Mouse (Mus musculus) forebrain, embryonic 14.5 days (tissue): ENCODE measurements at regions not wholly inside any gene's neighbourhood (a gene's known extent, or its start where the extent isn't known, plus 50 kb on each side); places are given as distances from the start of the nearest gene placed in this dataset.
A peak's percentile ranks its signal among the peaks of the same experiment; 100 is the strongest.

Experiments used
- ATAC-seq: fragments of 200-750 bp; cut with Nextera tagmentation; 2 replicates; pipeline ENCODE4 v1.8.0; 2017; ENCODE audit warnings: mild to moderate bottlenecking, moderate library complexity
- DNase-seq: peaks from one replicate; pipeline ENCODE4 v3.0.0-alpha.2; 2015; ENCODE audit warnings: low spot score
- H3K27ac ChIP-seq: fragments of 300-500 bp; sonication (generic); 2 replicates; pipeline ENCODE4 v1.5.1; 2014; ENCODE audit warnings: low read depth, mild to moderate bottlenecking, control low read depth, low read length, moderate library complexity
- H3K27me3 ChIP-seq: fragments of 300-500 bp; sonication (generic); replicated peaks from 2 replicates; pipeline ENCODE4 v1.6.1; 2014; ENCODE audit warnings: low read length, control low read depth, mixed read lengths; ENCODE audit not compliant: control insufficient read depth, insufficient read depth
- H3K36me3 ChIP-seq: fragments of 300-500 bp; sonication (generic); 2 replicates; pipeline ENCODE4 v1.6.1; 2014; ENCODE audit warnings: low read length, control low read depth; ENCODE audit not compliant: control insufficient read depth, insufficient read depth
- H3K4me1 ChIP-seq: fragments of 300-500 bp; sonication (generic); 2 replicates; pipeline ENCODE4 v1.6.1; 2014; ENCODE audit warnings: antibody characterized with exemption, low read length, control low read depth; ENCODE audit not compliant: control insufficient read depth, insufficient read depth
- H3K4me2 ChIP-seq: fragments of 300-500 bp; sonication (generic); 2 replicates; pipeline ENCODE4 v1.6.1; 2014; ENCODE audit warnings: mild to moderate bottlenecking, control low read depth, low read length
- H3K4me3 ChIP-seq: fragments of 300-500 bp; sonication (generic); 2 replicates; pipeline ENCODE4 v1.5.1; 2014; ENCODE audit warnings: low read depth, low read length, control low read depth
- H3K9ac ChIP-seq: fragments of 300-500 bp; sonication (generic); 2 replicates; pipeline ENCODE4 v1.6.1; 2014; ENCODE audit warnings: mild to moderate bottlenecking, low read length, control low read depth, moderate library complexity
- H3K9me3 ChIP-seq: fragments of 300-500 bp; sonication (generic); replicated peaks from 2 replicates; pipeline ENCODE4 v1.6.1; 2016; ENCODE audit warnings: low read length, control low read depth, mixed read lengths; ENCODE audit not compliant: control insufficient read depth
- WGBS: fragments of 180-500 bp; shearing (Covaris S2); extraction: QIAGEN DNeasy Blood & Tissue Kit; methylation state at CpG from one replicate; pipeline ENCODE4 v1.1.7; 2014; 5-methylcytosine and 5-hydroxymethylcytosine counted together

GRCm38 (mm10) chr15:62116184-62116583 is 1193.4 kb upstream of the A1bg start:
- Histone ChIP-seq H3K9ac (no peak overlapping the region), H3K36me3 (no peaks in the 10 kb centered on the region), H3K4me1 (no peaks in the 10 kb centered on the region), H3K9me3 (no peaks in the 10 kb centered on the region), H3K4me2 (no peak overlapping the region), H3K4me3 (no peak overlapping the region), H3K27me3 (no peaks in the 10 kb centered on the region), H3K27ac (no peak overlapping the region)
- 67% methylated on average over 1 of the region's 1 CpGs for WGBS
- ATAC-seq: no peak
- no peak for DNase-seq

- no peak for ATAC-seq
- no peaks in the 10 kb centered on the region for H3K27me3 ChIP-seq
- no peaks in the 10 kb centered on the region for H3K36me3 ChIP-seq
- H3K4me1 ChIP-seq: no peaks in the 10 kb centered on the region
- no peak for DNase-seq
- no peak overlapping the region for H3K27ac ChIP-seq
- H3K4me3 ChIP-seq: no peak overlapping the region
- WGBS: 70% methylated on average over 4 of the region's 4 CpGs
- no peaks in the 10 kb centered on the region for H3K9me3 ChIP-seq
- H3K9ac ChIP-seq: no peak overlapping the region
- H3K4me2 ChIP-seq: no peak overlapping the region
These were observed 1192.0 kb upstream of the A1bg start for GRCm38 (mm10) chr15:62114815-62115214.

GRCm38 (mm10) chr15:62112151-62112550 is 1189.3 kb upstream of the A1bg start:
- no peaks in the 10 kb centered on the region for H3K9me3 ChIP-seq
- H3K4me3 ChIP-seq: no peak overlapping the region
- DNase-seq (peak; percentile 28), ATAC-seq (no peak)
- H3K27me3 ChIP-seq: no peaks in the 10 kb centered on the region
- H3K27ac ChIP-seq: no peak overlapping the region
- H3K4me1 ChIP-seq: peaks cover 2% of the 10 kb centered on the region; the same call in 1 of the 2 replicates
- H3K9ac ChIP-seq: no peak overlapping the region
- no peak overlapping the region for H3K4me2 ChIP-seq
- no peaks in the 10 kb centered on the region for H3K36me3 ChIP-seq
- 70% methylated on average over 2 of the region's 2 CpGs for WGBS

- 82% methylated on average over 3 of the region's 3 CpGs for WGBS
- H3K27me3 ChIP-seq: no peaks in the 10 kb centered on the region
- no peak overlapping the region for H3K9ac ChIP-seq
- no peak overlapping the region for H3K4me3 ChIP-seq
- ATAC-seq (no peak), DNase-seq (no peak)
- H3K9me3 ChIP-seq: no peaks in the 10 kb centered on the region
- no peak overlapping the region for H3K4me2 ChIP-seq
- no peak overlapping the region for H3K27ac ChIP-seq
- H3K4me1 ChIP-seq: peaks cover 11% of the 10 kb centered on the region; the same call in 1 of the 2 replicates
- H3K36me3 ChIP-seq: no peaks in the 10 kb centered on the region
These were observed 1185.2 kb upstream of the A1bg start for GRCm38 (mm10) chr15:62107976-62108375.

GRCm38 (mm10) chr15:62106518-62106975 is 1183.7 kb upstream of the A1bg start:
- no peak overlapping the region for H3K9ac ChIP-seq
- H3K27ac ChIP-seq: no peak overlapping the region
- H3K4me3 ChIP-seq: no peak overlapping the region
- peak; percentile 66; the same call in 1 of the 2 replicates for ATAC-seq
- peaks cover 11% of the 10 kb centered on the region; the same call in 1 of the 2 replicates for H3K4me1 ChIP-seq
- H3K4me2 ChIP-seq: no peak overlapping the region
- H3K9me3 ChIP-seq: no peaks in the 10 kb centered on the region
- peak; percentile 83 for DNase-seq
- no peaks in the 10 kb centered on the region for H3K27me3 ChIP-seq
- no peaks in the 10 kb centered on the region for H3K36me3 ChIP-seq
- WGBS: under 1% methylated on average over 5 of the region's 5 CpGs

- WGBS: 69% methylated on average over 9 of the region's 9 CpGs
- Histone ChIP-seq H3K36me3 (no peaks in the 10 kb centered on the region), H3K9ac (no peak overlapping the region), H3K4me1 (peaks cover 11% of the 10 kb centered on the region; the same call in 1 of the 2 replicates), H3K4me3 (no peak overlapping the region), H3K27ac (no peak overlapping the region), H3K4me2 (no peak overlapping the region), H3K27me3 (no peaks in the 10 kb centered on the region), H3K9me3 (no peaks in the 10 kb centered on the region)
- DNase-seq: no peak
- ATAC-seq: no peak
These were observed 1182.7 kb upstream of the A1bg start for GRCm38 (mm10) chr15:62105483-62105882.

- H3K4me3 ChIP-seq: no peak overlapping the region
- ATAC-seq: no peak
- H3K27me3 ChIP-seq: no peaks in the 10 kb centered on the region
- peaks cover 11% of the 10 kb centered on the region; the same call in 1 of the 2 replicates for H3K4me1 ChIP-seq
- H3K4me2 ChIP-seq: no peak overlapping the region
- no peaks in the 10 kb centered on the region for H3K9me3 ChIP-seq
- WGBS: 57% methylated on average over 7 of the region's 7 CpGs
- no peak overlapping the region for H3K9ac ChIP-seq
- H3K36me3 ChIP-seq: no peaks in the 10 kb centered on the region
- DNase-seq: no peak
- H3K27ac ChIP-seq: no peak overlapping the region
These were observed 1181.8 kb upstream of the A1bg start for GRCm38 (mm10) chr15:62104653-62105052.

- Histone ChIP-seq H3K27ac (no peak overlapping the region), H3K9me3 (no peaks in the 10 kb centered on the region), H3K4me2 (no peak overlapping the region), H3K4me3 (no peak overlapping the region), H3K9ac (no peak overlapping the region), H3K4me1 (no peaks in the 10 kb centered on the region), H3K27me3 (no peaks in the 10 kb centered on the region), H3K36me3 (no peaks in the 10 kb centered on the region)
- WGBS: 97% methylated on average over 6 of the region's 6 CpGs
- no peak for DNase-seq
- ATAC-seq: no peak
These were observed 1176.9 kb upstream of the A1bg start for GRCm38 (mm10) chr15:62099683-62100082.

GRCm38 (mm10) chr15:62098791-62099660 is 1176.2 kb upstream of the A1bg start:
- ATAC-seq: no peak
- H3K27ac ChIP-seq: no peak overlapping the region
- no peak overlapping the region for H3K4me2 ChIP-seq
- no peaks in the 10 kb centered on the region for H3K9me3 ChIP-seq
- H3K9ac ChIP-seq: no peak overlapping the region
- no peaks in the 10 kb centered on the region for H3K27me3 ChIP-seq
- H3K4me1 ChIP-seq: no peaks in the 10 kb centered on the region
- H3K36me3 ChIP-seq: no peaks in the 10 kb centered on the region
- H3K4me3 ChIP-seq: no peak overlapping the region
- no peak for DNase-seq
- 53% methylated on average over 16 of the region's 16 CpGs for WGBS
